ENCODE assay signal across 8 mouse cellular contexts in genomic region chr10:80153713-80154112, GRCm38 (mm10). TPM values are rescaled to one million over a fixed set of nuclear protein-coding genes. Genes with fewer than 3 reads are reported as not detected.
DNase-seq lines count a peak whose midpoint lies in the region; ATAC-seq and TF ChIP-seq lines count a peak whose summit lies in the region.

No protein-coding gene starts in this region.

- intact Hi-C loops in heart, postnatal 14 days (cut with DNase I), result no loop called here
- intact Hi-C loops in left cerebral cortex, postnatal 25 days (cut with DNase I), result no loop called here

- no peak for ATAC-seq in heart, embryonic 11.5 days (replicated peaks; ENCODE audit: insufficient number of reproducible peaks, low FRiP score, low TSS enrichment)
- ATAC-seq in forebrain, postnatal 0 days, result no peak
- ATAC-seq in midbrain, postnatal 0 days (ENCODE audit: low FRiP score), result no peak

- 84% methylated on average over 19 of the region's 19 CpGs for WGBS in heart, embryonic 11.5 days (ENCODE audit: insufficient replicate concordance)
- WGBS in forebrain, postnatal 0 days, result 90% methylated on average over 19 of the region's 19 CpGs
- 75% methylated on average over 19 of the region's 19 CpGs for WGBS in midbrain, postnatal 0 days

- H3K36me3 ChIP-seq in heart, embryonic 11.5 days (ENCODE audit: control insufficient read depth, insufficient read depth, low read length), result peaks cover 49% of the 10 kb centered on the region
- peaks cover 50% of the 10 kb centered on the region for H3K36me3 ChIP-seq in forebrain, postnatal 0 days (ENCODE audit: insufficient read depth)
- H3K36me3 ChIP-seq in midbrain, postnatal 0 days (ENCODE audit: insufficient read depth, low read length), result peaks cover 51% of the 10 kb centered on the region

- no peak for TF ChIP-seq CTCF in forebrain, postnatal 0 days (IDR thresholded peaks at IDR 0.05; ENCODE audit: low read depth)
- TF ChIP-seq CTCF in midbrain, postnatal 0 days (IDR thresholded peaks at IDR 0.05), result no peak

- DNase-seq in heart, postnatal 14 days, result no peak
- DNase-seq in forebrain, postnatal 0 days, result no peak
- DNase-seq in kidney, postnatal 25 days, result peak; percentile 72 to 87
- no peak for DNase-seq in midbrain, postnatal 0 days (ENCODE audit: low spot score)
- no peak for DNase-seq in left cerebral cortex, postnatal 25 days (ENCODE audit: low spot score in 2 of 2)
- DNase-seq in urinary bladder, adult 18-20 months (ENCODE audit: low spot score in 2 of 2), result no peak
- DNase-seq in embryo, embryonic 9.5 days (ENCODE audit: extremely low spot score), result no peak

- H3K9ac ChIP-seq in heart, embryonic 11.5 days (ENCODE audit: low read depth, low read length), result 0 out of 2 replicates have a peak overlapping the region, but pooled peaks have one; percentile 43
- H3K9ac ChIP-seq in forebrain, postnatal 0 days, result peak overlapping the region; percentile 100; the same call in 1 of the 2 replicates
- peak overlapping the region; percentile 54; the same call in 1 of the 2 replicates for H3K9ac ChIP-seq in midbrain, postnatal 0 days (replicated peaks; ENCODE audit: low read length, poor library complexity, severe bottlenecking)

- H3K27me3 ChIP-seq in heart, embryonic 11.5 days (ENCODE audit: control insufficient read depth, insufficient read depth, low read length), result no peaks in the 10 kb centered on the region
- H3K27me3 ChIP-seq in forebrain, postnatal 0 days (ENCODE audit: insufficient read depth, low read length), result no peaks in the 10 kb centered on the region
- no peaks in the 10 kb centered on the region for H3K27me3 ChIP-seq in midbrain, postnatal 0 days (ENCODE audit: insufficient read depth, low read length)

- H3K4me3 ChIP-seq in heart, embryonic 11.5 days (ENCODE audit: low read depth, low read length), result peak overlapping the region; percentile 96
- no peak overlapping the region for H3K4me3 ChIP-seq in forebrain, postnatal 0 days (ENCODE audit: low read depth, low read length)
- no peak overlapping the region for H3K4me3 ChIP-seq in midbrain, postnatal 0 days (ENCODE audit: low read depth, low read length)

- peak overlapping the region; percentile 92 for H3K4me2 ChIP-seq in heart, embryonic 11.5 days
- peak overlapping the region; percentile 95; the same call in 1 of the 2 replicates for H3K4me2 ChIP-seq in forebrain, postnatal 0 days (ENCODE audit: low read depth)
- peak overlapping the region; percentile 90; the same call in 1 of the 2 replicates for H3K4me2 ChIP-seq in midbrain, postnatal 0 days (ENCODE audit: low read depth, low read length, poor library complexity, severe bottlenecking)

- H3K4me1 ChIP-seq in heart, embryonic 11.5 days (ENCODE audit: control insufficient read depth, insufficient read depth, low read length), result peaks cover 64% of the 10 kb centered on the region
- H3K4me1 ChIP-seq in forebrain, postnatal 0 days (ENCODE audit: insufficient read depth), result peaks cover 18% of the 10 kb centered on the region
- peaks cover 16% of the 10 kb centered on the region for H3K4me1 ChIP-seq in midbrain, postnatal 0 days (ENCODE audit: insufficient read depth, low read length)

- no peaks in the 10 kb centered on the region for H3K9me3 ChIP-seq in heart, embryonic 11.5 days (replicated peaks; ENCODE audit: control insufficient read depth, low read length)
- H3K9me3 ChIP-seq in forebrain, postnatal 0 days (ENCODE audit: low read length), result no peaks in the 10 kb centered on the region
- H3K9me3 ChIP-seq in midbrain, postnatal 0 days (ENCODE audit: low read length), result no peaks in the 10 kb centered on the region

- H3K27ac ChIP-seq in heart, embryonic 11.5 days (ENCODE audit: low read depth, low read length), result peak overlapping the region; percentile 99; the same call in 1 of the 2 replicates
- peak overlapping the region; percentile 100; the same call in 1 of the 2 replicates for H3K27ac ChIP-seq in forebrain, postnatal 0 days (ENCODE audit: low read depth, low read length)
- peak overlapping the region; percentile 98; the same call in 1 of the 2 replicates for H3K27ac ChIP-seq in midbrain, postnatal 0 days (ENCODE audit: low read depth, low read length)

RNA-seq across cellular contexts. Expression of gene Midn, which starts 5.6 kb away (rescaled TPM):
- polyA plus RNA-seq in heart, embryonic 11.5 days (2014; fragmentation: Nextera tagmentation; extraction: Ambion mirVana), result 29.5 and 31.9 TPM in 2 replicates
- total RNA-seq in heart, postnatal 14 days (2021), result 100 to 1,000 TPM; 158 to 178 TPM
- total RNA-seq in forebrain, postnatal 0 days (2014; rRNA removed), result 91.5 and 120 TPM in 2 replicates
- polyA plus RNA-seq in forebrain, postnatal 0 days (2015; fragmentation: Nextera tagmentation; extraction: Ambion mirVana), result 19.3 and 21.3 TPM in 2 replicates
- total RNA-seq in midbrain, postnatal 0 days (2014; rRNA removed), result 114 and 143 TPM in 2 replicates
- polyA plus RNA-seq in midbrain, postnatal 0 days (2015; fragmentation: Nextera tagmentation; extraction: Ambion mirVana), result 16.3 and 17.2 TPM in 2 replicates
- 10 to 100 TPM; 74.3 to 98.7 TPM for total RNA-seq in left cerebral cortex, postnatal 25 days (2021)

RNA-seq across cellular contexts. Expression of gene Cirbp, which starts 12.1 kb away (rescaled TPM):
- polyA plus RNA-seq in heart, embryonic 11.5 days (2014; fragmentation: Nextera tagmentation; extraction: Ambion mirVana), result 49.1 and 52.7 TPM in 2 replicates
- total RNA-seq in heart, postnatal 14 days (2021), result 10 to 100 TPM; 40.4 to 64.3 TPM
- 345 and 424 TPM in 2 replicates for total RNA-seq in forebrain, postnatal 0 days (2014; rRNA removed)
- 834 and 838 TPM in 2 replicates for polyA plus RNA-seq in forebrain, postnatal 0 days (2015; fragmentation: Nextera tagmentation; extraction: Ambion mirVana)
- total RNA-seq in midbrain, postnatal 0 days (2014; rRNA removed), result 315 and 337 TPM in 2 replicates
- 760 and 829 TPM in 2 replicates for polyA plus RNA-seq in midbrain, postnatal 0 days (2015; fragmentation: Nextera tagmentation; extraction: Ambion mirVana)
- total RNA-seq in left cerebral cortex, postnatal 25 days (2021), result 10 to 100 TPM; 77.3 to 90.1 TPM

RNA-seq across cellular contexts. Expression of gene Cbarp, which starts 13.1 kb away (rescaled TPM):
- polyA plus RNA-seq in heart, embryonic 11.5 days (2014; fragmentation: Nextera tagmentation; extraction: Ambion mirVana), result 2.5 and 2.7 TPM in 2 replicates
- 1 to 10 TPM; 3.0 to 3.3 TPM for total RNA-seq in heart, postnatal 14 days (2021)
- total RNA-seq in forebrain, postnatal 0 days (2014; rRNA removed), result 114 and 151 TPM in 2 replicates
- 57.5 and 68.2 TPM in 2 replicates for polyA plus RNA-seq in forebrain, postnatal 0 days (2015; fragmentation: Nextera tagmentation; extraction: Ambion mirVana)
- total RNA-seq in midbrain, postnatal 0 days (2014; rRNA removed), result 273 and 276 TPM in 2 replicates
- polyA plus RNA-seq in midbrain, postnatal 0 days (2015; fragmentation: Nextera tagmentation; extraction: Ambion mirVana), result 120 and 121 TPM in 2 replicates
- 100 to 1,000 TPM; 487 TPM for total RNA-seq in left cerebral cortex, postnatal 25 days (2021)

RNA-seq across cellular contexts. Expression of gene Atp5d, which starts 15.3 kb away (rescaled TPM):
- polyA plus RNA-seq in heart, embryonic 11.5 days (2014; fragmentation: Nextera tagmentation; extraction: Ambion mirVana), result 772 and 785 TPM in 2 replicates
- 1,000 to 10,000 TPM; 1,168 to 1,183 TPM for total RNA-seq in heart, postnatal 14 days (2021)
- total RNA-seq in forebrain, postnatal 0 days (2014; rRNA removed), result 154 and 193 TPM in 2 replicates
- 633 and 650 TPM in 2 replicates for polyA plus RNA-seq in forebrain, postnatal 0 days (2015; fragmentation: Nextera tagmentation; extraction: Ambion mirVana)
- 231 and 259 TPM in 2 replicates for total RNA-seq in midbrain, postnatal 0 days (2014; rRNA removed)
- 607 and 661 TPM in 2 replicates for polyA plus RNA-seq in midbrain, postnatal 0 days (2015; fragmentation: Nextera tagmentation; extraction: Ambion mirVana)
- total RNA-seq in left cerebral cortex, postnatal 25 days (2021), result 100 to 1,000 TPM; 372 to 381 TPM

RNA-seq across cellular contexts. Expression of gene 1600002K03Rik, which starts 19.0 kb away (rescaled TPM):
- 9.6 and 12.4 TPM in 2 replicates for polyA plus RNA-seq in heart, embryonic 11.5 days (2014; fragmentation: Nextera tagmentation; extraction: Ambion mirVana)
- total RNA-seq in heart, postnatal 14 days (2021), result 1 to 10 TPM; 3.8 to 4.7 TPM
- 4.2 and 5.0 TPM in 2 replicates for total RNA-seq in forebrain, postnatal 0 days (2014; rRNA removed)
- polyA plus RNA-seq in forebrain, postnatal 0 days (2015; fragmentation: Nextera tagmentation; extraction: Ambion mirVana), result 5.0 and 6.0 TPM in 2 replicates
- 2.3 and 2.8 TPM in 2 replicates for total RNA-seq in midbrain, postnatal 0 days (2014; rRNA removed)
- 4.1 and 5.3 TPM in 2 replicates for polyA plus RNA-seq in midbrain, postnatal 0 days (2015; fragmentation: Nextera tagmentation; extraction: Ambion mirVana)
- total RNA-seq in left cerebral cortex, postnatal 25 days (2021), result 1 to 10 TPM; 6.7 to 7.6 TPM

Comparison
In these comparisons a context has a peak if more than half of its experiments do, and no peak if none do; other contexts are left out.
1. H3K9ac ChIP-seq: peak in every context shown above with its lines; median percentile 100 in forebrain, postnatal 0 days; 54 in midbrain, postnatal 0 days; 43 in heart, embryonic 11.5 days.
2. DNase-seq: peak in kidney, postnatal 25 days (2 of 2); none in heart, postnatal 14 days (0 of 2), forebrain, postnatal 0 days (single experiment), midbrain, postnatal 0 days (single experiment), left cerebral cortex, postnatal 25 days (0 of 2), urinary bladder, adult 18-20 months (0 of 2) and embryo, embryonic 9.5 days (single experiment).
3. RNA of gene Cbarp, which starts 13.1 kb away (total RNA-seq): 487 TPM in left cerebral cortex, postnatal 25 days, 273 to 276 TPM in midbrain, postnatal 0 days and 114 to 151 TPM in forebrain, postnatal 0 days; 3.0 to 3.3 TPM in heart, postnatal 14 days; every median in the first group is over 10 times any median in the second.
4. Peak in every context shown above with its lines, with median percentiles within 50 percentile points of each other: H3K27ac ChIP-seq and H3K4me2 ChIP-seq.